Mouse (Mus musculus) CH12.LX (cell line): ENCODE measurements around the gene Nt5c1b. TPM values are rescaled to one million over a fixed set of nuclear protein-coding genes. Genes with fewer than 3 reads are reported as not detected.

Experiments used
- DNase-seq: peaks from one replicate; pipeline ENCODE4 v3.0.0-alpha.2; 2013; ENCODE audit errors: extremely low read depth
- H3K27ac ChIP-seq: 2 replicates; pipeline ENCODE4 v1.5.1; 2012; ENCODE audit warnings: low read depth, mild to moderate bottlenecking, control low read depth, moderate library complexity; ENCODE audit not compliant: insufficient read depth
- H3K27me3 ChIP-seq: replicated peaks from 2 replicates; pipeline ENCODE3; 2012; ENCODE audit warnings: inconsistent platforms
- H3K36me3 ChIP-seq, 2 experiments: replicated peaks in 1 of 2; 2 replicates each; pipeline versions ENCODE3 to v1.6.1; 2012; ENCODE audit warnings: inconsistent platforms in 1 of 2, low read length in 1 of 2, mild to moderate bottlenecking in 1 of 2, mixed read lengths in 1 of 2, moderate library complexity in 1 of 2; ENCODE audit not compliant: control insufficient read depth in 1 of 2, insufficient read depth in 1 of 2
- H3K4me1 ChIP-seq, 2 experiments: 2 replicates each; pipeline ENCODE4 v1.6.1; 2012; ENCODE audit warnings: inconsistent platforms in 1 of 2, moderate library complexity in 1 of 2; ENCODE audit not compliant: insufficient read depth in 2 of 2, control insufficient read depth in 1 of 2
- H3K4me2 ChIP-seq: 2 replicates; pipeline ENCODE4 v1.6.1; 2012; ENCODE audit warnings: low read depth, mild to moderate bottlenecking, control low read depth; ENCODE audit not compliant: poor library complexity, insufficient read depth, severe bottlenecking
- H3K4me3 ChIP-seq, 3 experiments: fragments of 150-350 bp in 1 of 3; sonication (generic) in 1 of 3; replicated peaks in 1 of 3; 2 replicates each; pipeline versions ENCODE3 to v1.5.1; 2011 to 2012; ENCODE audit warnings: low read depth in 2 of 3, low read length in 2 of 3, mild to moderate bottlenecking in 2 of 3, moderate library complexity in 2 of 3, control low read depth in 1 of 3, improper control_type of control experiment in 1 of 3, inconsistent platforms in 1 of 3, mixed read lengths in 1 of 3; ENCODE audit not compliant: poor library complexity in 1 of 3
- H3K79me2 ChIP-seq: replicated peaks from 2 replicates; pipeline ENCODE4 v1.6.1; 2012; ENCODE audit warnings: mild to moderate bottlenecking, moderate library complexity; ENCODE audit not compliant: control insufficient read depth, poor library complexity, insufficient read depth, severe bottlenecking; ENCODE audit errors: extremely low read depth
- H3K9ac ChIP-seq: 2 replicates; pipeline ENCODE4 v1.6.1; 2012; ENCODE audit warnings: low read depth, mild to moderate bottlenecking, control low read depth, moderate library complexity; ENCODE audit not compliant: insufficient read depth
- H3K9me3 ChIP-seq: replicated peaks from 2 replicates; pipeline ENCODE3; 2012; ENCODE audit warnings: low read length, inconsistent platforms, mixed read lengths
- BHLHE40 ChIP-seq: IDR thresholded peaks from 2 replicates; pipeline ENCODE4 v1.6.1; 2011; ENCODE audit warnings: mild to moderate bottlenecking, low read depth, low read length, improper control_type of control experiment
- E2F4 ChIP-seq: IDR thresholded peaks from 2 replicates; pipeline ENCODE4 v1.6.1; 2011; ENCODE audit warnings: low read depth, low read length, improper control_type of control experiment; ENCODE audit not compliant: insufficient replicate concordance
- ELF1 ChIP-seq: IDR thresholded peaks from 2 replicates; pipeline ENCODE4 v1.6.1; 2014; ENCODE audit warnings: low read depth, mild to moderate bottlenecking, inconsistent platforms, low read length, improper control_type of control experiment
- EP300 ChIP-seq: IDR thresholded peaks from 2 replicates; pipeline ENCODE4 v1.6.1; 2011; ENCODE audit warnings: low read length, improper control_type of control experiment
- MAZ ChIP-seq: IDR thresholded peaks from 2 replicates; pipeline ENCODE4 v1.6.1; 2012; ENCODE audit warnings: low read depth, mild to moderate bottlenecking, inconsistent platforms, low read length, improper control_type of control experiment, moderate library complexity
- MYC ChIP-seq: IDR thresholded peaks from 2 replicates; pipeline ENCODE4 v1.6.1; 2011; ENCODE audit warnings: low read depth, mild to moderate bottlenecking, improper control_type of control experiment, low read length
- NELFE ChIP-seq: IDR thresholded peaks from 2 replicates; pipeline ENCODE4 v1.6.1; 2011; ENCODE audit warnings: low read depth, low read length, improper control_type of control experiment
- NRF1 ChIP-seq: IDR thresholded peaks from 2 replicates; pipeline ENCODE4 v1.6.1; 2014; ENCODE audit warnings: low read depth, mild to moderate bottlenecking, inconsistent platforms, low read length, improper control_type of control experiment, moderate library complexity
- POLR2A ChIP-seq: IDR thresholded peaks from 2 replicates; pipeline ENCODE4 v1.6.1; 2011; ENCODE audit warnings: low read depth, mild to moderate bottlenecking, improper control_type of control experiment, low read length
- POLR2AphosphoS2 ChIP-seq: IDR thresholded peaks from 2 replicates; pipeline ENCODE4 v1.6.1; 2011; ENCODE audit warnings: low read depth, low read length, improper control_type of control experiment
- RAD21 ChIP-seq: IDR thresholded peaks from 2 replicates; pipeline ENCODE4 v1.6.1; 2011; ENCODE audit warnings: low read depth, mild to moderate bottlenecking, low read length, improper control_type of control experiment, moderate library complexity
- RCOR1 ChIP-seq: conservative IDR thresholded peaks from 2 replicates; pipeline ENCODE4 v1.6.1; 2012; ENCODE audit warnings: low read depth, mild to moderate bottlenecking, inconsistent platforms, low read length, improper control_type of control experiment
- SIN3A ChIP-seq: IDR thresholded peaks from 2 replicates; pipeline ENCODE4 v1.6.1; 2012; ENCODE audit warnings: low read length, improper control_type of control experiment, inconsistent platforms
- SMC3 ChIP-seq: IDR thresholded peaks from 2 replicates; pipeline ENCODE4 v1.6.1; 2011; ENCODE audit warnings: low read depth, low read length, improper control_type of control experiment
- TBP ChIP-seq: conservative IDR thresholded peaks from 2 replicates; pipeline ENCODE4 v1.6.1; 2011; ENCODE audit warnings: low read depth, low read length, improper control_type of control experiment
- TCF12 ChIP-seq: IDR thresholded peaks from 2 replicates; pipeline ENCODE4 v1.6.1; 2014; ENCODE audit warnings: low read depth, mild to moderate bottlenecking, inconsistent platforms, low read length, improper control_type of control experiment
- USF2 ChIP-seq: conservative IDR thresholded peaks from 2 replicates; pipeline ENCODE4 v1.6.1; 2011; ENCODE audit warnings: low read depth, low read length, improper control_type of control experiment
- ZC3H11A ChIP-seq: IDR thresholded peaks from 2 replicates; pipeline ENCODE4 v1.6.1; 2012; ENCODE audit warnings: low read depth, mild to moderate bottlenecking, inconsistent platforms, low read length, improper control_type of control experiment
- ZNF384 ChIP-seq: IDR thresholded peaks from 2 replicates; pipeline ENCODE4 v1.6.1; 2012; ENCODE audit warnings: low read depth, low read length, improper control_type of control experiment, inconsistent platforms
- dilution Hi-C: fragments of 300-500 bp; cut with MboI; formaldehyde crosslinking; loops from 2 replicates; pipeline ENCODE4 v1.14.3; 2020; ENCODE audit warnings: low sequenced_read_pairs; ENCODE audit not compliant: extremely low pct_unique_long_range_greater_than_20kb, extremely low pct_ligation_motif_present
- in situ Hi-C: fragments of 300-500 bp; cut with MboI; formaldehyde crosslinking; loops from 3 replicates; pipeline ENCODE4 v1.14.3; 2019; ENCODE audit warnings: low sequenced_read_pairs, low pct_ligation_motif_present, low pct_unique_long_range_greater_than_20kb, mixed read lengths
- polyA plus RNA-seq: library from polyadenylated mRNA; unstranded; fragments of >175 nt; gene quantifications from 2 replicates; pipeline ENCODE4 v1.2.1, GENCODE M21; 2012; ENCODE audit warnings: low read depth; ENCODE audit not compliant: insufficient read length
- total RNA-seq, 2 experiments: library from RNA; depleted of rRNA; stranded (reverse); fragments of 300-350 nt in 1 of 2; fragments of >200 nt in 1 of 2; gene quantifications; 2 replicates each; pipeline ENCODE4 v1.2.3; 2012 to 2014

Nt5c1b gene
- total and polyA plus RNA-seq, 3 experiments = not detected

DNA sequence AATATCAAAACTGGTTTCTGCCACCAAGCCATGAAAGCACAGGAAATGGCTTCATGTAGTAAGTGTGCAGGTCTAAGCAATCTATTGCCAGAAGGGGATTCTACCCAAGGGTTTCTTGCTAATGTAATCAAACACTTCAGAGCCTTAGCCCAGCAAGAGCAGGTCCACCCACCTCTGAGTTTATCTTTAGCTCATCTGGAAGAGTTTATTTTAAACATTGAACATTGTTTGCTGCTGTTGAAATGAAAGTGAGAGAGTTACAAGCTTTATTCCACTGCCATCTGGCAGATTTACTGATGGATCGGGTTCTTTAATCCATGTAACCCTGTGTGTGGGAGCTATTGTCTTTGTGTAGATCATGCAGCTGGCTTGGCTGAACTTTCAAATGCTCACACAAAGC lies 31.0 kb downstream of the Nt5c1b start:
- dilution Hi-C loops = no loop called here

DNA sequence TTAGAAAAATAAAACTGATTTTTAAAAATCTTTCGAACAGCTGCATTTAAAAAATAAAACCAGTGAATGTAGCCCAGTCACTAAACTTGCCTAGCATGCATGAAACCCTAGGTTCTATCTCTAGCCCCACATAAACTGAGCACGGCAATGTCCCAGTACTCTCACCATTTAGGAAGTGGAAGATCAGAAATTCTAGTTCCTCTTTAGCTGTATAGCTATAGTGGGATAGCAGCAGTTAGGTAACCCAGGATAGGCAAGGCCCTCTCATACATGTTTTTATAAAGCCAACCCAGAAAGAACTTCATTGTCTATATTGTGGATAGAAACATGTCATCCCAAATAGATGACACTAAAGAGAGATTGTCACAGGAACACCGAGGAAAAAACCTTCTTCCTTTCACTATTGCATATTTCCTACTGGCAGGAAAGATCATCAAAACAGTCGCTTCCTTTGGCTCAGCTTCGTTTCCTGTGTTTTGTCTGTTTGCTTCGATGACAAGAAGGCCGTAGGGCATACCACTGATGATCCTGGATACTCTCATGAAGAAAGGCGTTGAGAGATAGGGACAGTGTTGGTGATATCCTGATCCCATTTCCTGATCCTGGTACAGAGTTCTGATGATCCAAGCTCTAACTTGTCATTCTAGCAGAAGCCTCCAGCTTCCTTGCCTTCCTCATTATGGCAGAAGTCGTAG lies 32.8 kb downstream of the Nt5c1b start:
- in situ Hi-C loops = no loop called here
- dilution Hi-C loops = no loop called here

More for the DNA sequence above, 31.0 kb downstream of the Nt5c1b start:
- H3K4me1 ChIP-seq = no peaks in the 10 kb centered on the region
- DNase-seq = no peak
- H3K9me3 ChIP-seq = no peaks in the 10 kb centered on the region
- H3K79me2 ChIP-seq = no peaks in the 10 kb centered on the region
- H3K9ac ChIP-seq = no peak overlapping the region
- no peaks in the 10 kb centered on the region for H3K27me3 ChIP-seq
- H3K36me3 ChIP-seq = no peaks in the 10 kb centered on the region
- TF ChIP-seq MAZ (no peak), ZC3H11A (no peak), TCF12 (no peak), ELF1 (no peak), TBP (no peak), POLR2A (no peak), SIN3A (no peak), POLR2AphosphoS2 (no peak), NRF1 (no peak), USF2 (no peak), NELFE (no peak)
- TF ChIP-seq, all 38 proteins: peak for 0
- no peak overlapping the region for H3K27ac ChIP-seq
- in situ Hi-C loops = no loop called here
- no peak overlapping the region for H3K4me2 ChIP-seq
- H3K4me3 ChIP-seq = no peak overlapping the region

More for the DNA sequence above, 32.8 kb downstream of the Nt5c1b start:
- H3K27me3 ChIP-seq = no peaks in the 10 kb centered on the region
- H3K9ac ChIP-seq = no peak overlapping the region
- TF ChIP-seq RCOR1 = no peak
- TF ChIP-seq RAD21 = no peak
- TF ChIP-seq SIN3A = no peak
- TF ChIP-seq TBP = no peak
- TF ChIP-seq EP300 = no peak
- no peak for TF ChIP-seq POLR2A
- no peak for TF ChIP-seq ZNF384
- TF ChIP-seq ELF1 = no peak
- TF ChIP-seq MYC = no peak
- TF ChIP-seq USF2 = no peak
- TF ChIP-seq SMC3 = no peak
- TF ChIP-seq E2F4 = no peak
- no peak for TF ChIP-seq BHLHE40
- no peak for TF ChIP-seq NELFE
- TF ChIP-seq, all 38 proteins: peak for 0
- Histone ChIP-seq H3K9me3 (no peaks in the 10 kb centered on the region), H3K79me2 (no peaks in the 10 kb centered on the region), H3K4me3 (no peak overlapping the region), H3K36me3 (no peaks in the 10 kb centered on the region), H3K4me1 (no peaks in the 10 kb centered on the region), H3K27ac (no peak overlapping the region), H3K4me2 (no peak overlapping the region)
- DNase-seq = no peak
